Mouse (Mus musculus) intestine, postnatal 0 days (tissue): ENCODE measurements at regions not wholly inside any gene's neighbourhood (a gene's known extent, or its start where the extent isn't known, plus 50 kb on each side); places are given as distances from the start of the nearest gene placed in this dataset.

ENCODE experiments used
- ATAC-seq: fragments of 200-750 bp; cut with Nextera tagmentation; 2 replicates; pipeline ENCODE4 v1.8.0; 2017; ENCODE audit warnings: mild to moderate bottlenecking, moderate TSS enrichment, moderate library complexity
- H3K27ac ChIP-seq: fragments of 300-500 bp; sonication (generic); 2 replicates; pipeline ENCODE4 v1.5.1; 2014; ENCODE audit warnings: mild to moderate bottlenecking, low read depth, low read length, moderate library complexity
- H3K27me3 ChIP-seq: fragments of 300-500 bp; sonication (generic); replicated peaks from 2 replicates; pipeline ENCODE4 v1.6.1; 2014; ENCODE audit warnings: low read length, mixed read lengths; ENCODE audit not compliant: control insufficient read depth, insufficient read depth
- H3K36me3 ChIP-seq: fragments of 300-500 bp; sonication (generic); 2 replicates; pipeline ENCODE4 v1.6.1; 2014; ENCODE audit warnings: mild to moderate bottlenecking, moderate library complexity; ENCODE audit not compliant: control insufficient read depth, insufficient read depth
- H3K4me1 ChIP-seq: fragments of 300-500 bp; sonication (generic); replicated peaks from 2 replicates; pipeline ENCODE4 v1.6.1; 2014; ENCODE audit warnings: antibody characterized with exemption, low read length, mixed read lengths; ENCODE audit not compliant: control insufficient read depth, insufficient read depth
- H3K4me2 ChIP-seq: fragments of 300-500 bp; sonication (generic); replicated peaks from 2 replicates; pipeline ENCODE4 v1.6.1; 2014; ENCODE audit warnings: low read depth, mild to moderate bottlenecking, moderate library complexity
- H3K4me3 ChIP-seq: fragments of 300-500 bp; sonication (generic); 2 replicates; pipeline ENCODE4 v1.5.1; 2014; ENCODE audit warnings: low read depth, low read length
- H3K9ac ChIP-seq: fragments of 300-500 bp; sonication (generic); 2 replicates; pipeline ENCODE4 v1.6.1; 2014; ENCODE audit warnings: mild to moderate bottlenecking, low read depth, low read length
- H3K9me3 ChIP-seq: fragments of 300-500 bp; sonication (generic); 2 replicates; pipeline ENCODE4 v1.6.1; 2016; ENCODE audit warnings: mixed run types; ENCODE audit not compliant: control insufficient read depth
- CTCF ChIP-seq: sonication (generic); IDR thresholded peaks from 2 replicates; pipeline ENCODE4 v1.5.1; 2016; ENCODE audit warnings: low read depth, mild to moderate bottlenecking, control low read depth, antibody characterized with exemption, moderate library complexity
- WGBS: fragments of 180-500 bp; shearing (Covaris S2); extraction: QIAGEN DNeasy Blood & Tissue Kit; methylation state at CpG from one replicate; pipeline ENCODE4 v1.1.7; 2014; 5-methylcytosine and 5-hydroxymethylcytosine counted together

DNA sequence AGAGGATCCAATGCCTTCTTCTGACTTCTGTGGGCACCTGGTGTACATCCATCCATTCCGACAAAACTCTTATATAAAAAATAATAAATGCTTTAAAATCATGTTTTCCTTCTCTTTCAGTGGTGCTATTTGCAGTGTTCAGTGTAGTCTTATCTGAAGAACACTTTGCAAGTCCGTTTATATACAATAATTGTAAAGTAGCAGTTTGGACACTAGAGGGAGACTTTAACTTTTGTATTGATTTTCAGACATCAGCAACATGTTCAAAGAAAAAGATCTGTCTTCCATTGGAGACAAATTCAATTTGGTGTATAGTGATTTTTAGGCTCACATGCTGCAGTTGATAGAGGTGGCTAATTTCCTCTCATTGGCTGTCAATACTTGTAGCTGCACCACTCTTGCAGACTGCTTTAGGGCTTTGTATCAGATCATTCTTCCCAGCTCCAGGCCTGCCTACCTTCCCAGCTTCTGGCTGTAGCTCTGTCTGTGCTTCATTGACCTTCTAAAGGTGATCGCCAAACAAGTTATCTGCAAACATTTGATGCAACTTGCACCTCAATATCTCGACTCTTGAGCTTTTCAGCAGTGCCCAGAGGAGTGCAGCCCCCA, 74.8 kb upstream of the Sult1c1 start:
- Histone ChIP-seq H3K27ac (no peak overlapping the region), H3K4me2 (no peak overlapping the region), H3K4me3 (no peak overlapping the region), H3K27me3 (no peaks in the 10 kb centered on the region), H3K4me1 (no peaks in the 10 kb centered on the region), H3K9ac (no peak overlapping the region), H3K36me3 (no peaks in the 10 kb centered on the region), H3K9me3 (no peaks in the 10 kb centered on the region)
- 27% methylated on average over 4 of the region's 4 CpGs for WGBS
- peak; percentile 54 for TF ChIP-seq CTCF
- no peak for ATAC-seq

DNA sequence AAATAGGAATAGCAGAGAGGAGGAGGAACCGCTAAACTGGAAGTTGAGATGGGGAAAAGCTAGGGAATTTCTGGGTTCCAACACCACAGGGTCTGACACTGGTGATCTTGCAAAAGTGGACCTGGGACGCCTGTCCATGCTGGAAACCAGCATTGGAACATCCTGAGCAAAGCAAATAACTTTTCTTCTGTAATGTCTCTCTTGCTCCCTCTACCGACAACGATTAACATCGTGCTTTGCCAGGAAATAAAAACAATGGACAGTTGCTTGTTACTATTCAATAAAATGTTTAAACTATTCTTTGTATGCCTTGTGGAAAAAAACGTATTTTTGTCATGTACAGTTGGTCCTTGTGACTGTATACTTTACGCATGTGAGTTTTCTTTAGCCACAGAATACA, 70.8 kb upstream of the Sult1c1 start:
- no peak overlapping the region for H3K4me3 ChIP-seq
- no peaks in the 10 kb centered on the region for H3K9me3 ChIP-seq
- TF ChIP-seq CTCF, result peak; percentile 66
- H3K36me3 ChIP-seq, result no peaks in the 10 kb centered on the region
- no peak overlapping the region for H3K9ac ChIP-seq
- H3K27me3 ChIP-seq, result no peaks in the 10 kb centered on the region
- H3K4me2 ChIP-seq, result no peak overlapping the region
- WGBS, result 35% methylated on average over 7 of the region's 7 CpGs
- H3K27ac ChIP-seq, result no peak overlapping the region
- no peaks in the 10 kb centered on the region for H3K4me1 ChIP-seq
- no peak for ATAC-seq
